Mouse (Mus musculus) limb, embryonic 12.5 days (tissue): ENCODE data around the gene Vmn2r98. TPM values are rescaled to one million over a fixed set of nuclear protein-coding genes. Genes with fewer than 3 reads are reported as not detected.
"Not testable (repeated sequence)": the region's sequence is repeated elsewhere in the genome, so short reads cannot be mapped to it uniquely, and the experiment has no call there.

Source experiments
- ATAC-seq: fragments of 200-750 bp; cut with Nextera tagmentation; 2 replicates; pipeline ENCODE4 v1.8.0; 2017; ENCODE audit warnings: low read depth, moderate TSS enrichment; ENCODE audit not compliant: insufficient number of reproducible peaks, insufficient read depth, low FRiP score, low TSS enrichment
- H3K27ac ChIP-seq: fragments of 300-500 bp; sonication (generic); 2 replicates; pipeline ENCODE4 v1.5.1; 2016; ENCODE audit warnings: mild to moderate bottlenecking, moderate library complexity
- H3K27me3 ChIP-seq: fragments of 300-500 bp; sonication (generic); 2 replicates; pipeline ENCODE4 v1.6.1; 2016; ENCODE audit warnings: mild to moderate bottlenecking, moderate library complexity
- H3K36me3 ChIP-seq: fragments of 300-500 bp; sonication (generic); 2 replicates; pipeline ENCODE4 v1.6.1; 2016; ENCODE audit warnings: mild to moderate bottlenecking, moderate library complexity
- H3K4me1 ChIP-seq: fragments of 300-500 bp; sonication (generic); replicated peaks from 2 replicates; pipeline ENCODE4 v1.6.1; 2016
- H3K4me2 ChIP-seq: fragments of 300-500 bp; sonication (generic); 2 replicates; pipeline ENCODE4 v1.6.1; 2016; ENCODE audit warnings: mild to moderate bottlenecking, moderate library complexity
- H3K4me3 ChIP-seq: fragments of 300-500 bp; sonication (generic); replicated peaks from 2 replicates; pipeline ENCODE4 v1.5.1; 2016; ENCODE audit warnings: mild to moderate bottlenecking
- H3K9ac ChIP-seq: fragments of 300-500 bp; sonication (generic); replicated peaks from 2 replicates; pipeline ENCODE4 v1.6.1; 2016; ENCODE audit warnings: mild to moderate bottlenecking, moderate library complexity
- H3K9me3 ChIP-seq: fragments of 300-500 bp; sonication (generic); 2 replicates; pipeline ENCODE4 v1.6.1; 2016; ENCODE audit warnings: mild to moderate bottlenecking, moderate library complexity
- WGBS: fragments of 180-500 bp; shearing (Covaris S2); methylation state at CpG from one replicate; pipeline ENCODE4 v1.1.7; 2016; 5-methylcytosine and 5-hydroxymethylcytosine counted together
- polyA plus RNA-seq: library from polyadenylated mRNA; unstranded; fragments of >200 nt; fragmentation: Nextera tagmentation; extraction: Ambion mirVana; gene quantifications from 2 replicates; pipeline ENCODE4 v1.2.1, GENCODE M21; 2016

Gene Vmn2r98
- polyA plus RNA-seq, result not detected in 2 replicates

GRCm38 (mm10) chr17:19053160-19053559 is at the start of gene Vmn2r98:
Gene Vmn2r98, plus strand, starts transcription at chr17:19053460.
- H3K27me3 ChIP-seq, H3K4me1 ChIP-seq, H3K4me3 ChIP-seq, H3K9ac ChIP-seq, H3K4me2 ChIP-seq, H3K9me3 ChIP-seq, H3K36me3 ChIP-seq, ATAC-seq, H3K27ac ChIP-seq: not testable (repeated sequence)

GRCm38 (mm10) chr17:19031441-19031840 is 21.8 kb upstream of the Vmn2r98 start:
- H3K9ac ChIP-seq, H3K4me1 ChIP-seq, H3K4me2 ChIP-seq, H3K36me3 ChIP-seq, ATAC-seq, H3K4me3 ChIP-seq, H3K27ac ChIP-seq, H3K27me3 ChIP-seq: not testable (repeated sequence)
- 64% methylated on average over 1 of the region's 1 CpGs for WGBS
- peaks cover 38% of the 10 kb centered on the region for H3K9me3 ChIP-seq

- no peak overlapping the region for H3K4me2 ChIP-seq
- no peak overlapping the region for H3K27ac ChIP-seq
- no peak for ATAC-seq
- H3K4me3 ChIP-seq, result no peak overlapping the region
- WGBS, result 79% methylated on average over 2 of the region's 2 CpGs
- no peak overlapping the region for H3K9ac ChIP-seq
- no peaks in the 10 kb centered on the region for H3K36me3 ChIP-seq
- H3K4me1 ChIP-seq, result no peaks in the 10 kb centered on the region
- peaks cover 43% of the 10 kb centered on the region for H3K9me3 ChIP-seq
- H3K27me3 ChIP-seq, result no peaks in the 10 kb centered on the region
Measured at GRCm38 (mm10) chr17:19031962-19032361, 21.3 kb upstream of the Vmn2r98 start.

- Histone ChIP-seq H3K36me3 (no peaks in the 10 kb centered on the region), H3K4me3 (no peak overlapping the region), H3K27ac (no peak overlapping the region), H3K9ac (no peak overlapping the region), H3K4me1 (no peaks in the 10 kb centered on the region), H3K4me2 (no peak overlapping the region), H3K9me3 (peaks cover 48% of the 10 kb centered on the region), H3K27me3 (no peaks in the 10 kb centered on the region)
- no peak for ATAC-seq
- 70% methylated on average over 3 of the region's 3 CpGs for WGBS
Measured at GRCm38 (mm10) chr17:19032721-19033120, 20.5 kb upstream of the Vmn2r98 start.

Other genes starting within 250 kb of the Vmn2r98 start
- not detected in 2 replicates for gene Vmn2r97, start 139.2 kb upstream of the Vmn2r98 start, polyA plus RNA-seq